Mouse (Mus musculus) limb, embryonic 14.5 days (tissue): ENCODE measurements around the gene N4bp3. TPM values are rescaled to one million over a fixed set of nuclear protein-coding genes. Genes with fewer than 3 reads are reported as not detected.
"Not testable (repeated sequence)": the region's sequence is repeated elsewhere in the genome, so short reads cannot be mapped to it uniquely, and the experiment has no call there.

ENCODE experiments used
- ATAC-seq: fragments of 200-750 bp; cut with Nextera tagmentation; 2 replicates; pipeline ENCODE4 v1.8.0; 2017; ENCODE audit warnings: low read depth, moderate number of reproducible peaks, moderate TSS enrichment; ENCODE audit not compliant: low FRiP score
- DNase-seq: peaks from one replicate; pipeline ENCODE4 v3.0.0-alpha.2; 2015; ENCODE audit warnings: low spot score
- H3K27ac ChIP-seq: fragments of 300-500 bp; sonication (generic); replicated peaks from 2 replicates; pipeline ENCODE4 v1.5.1; 2014; ENCODE audit warnings: low read depth, mild to moderate bottlenecking, low read length, moderate library complexity, mixed read lengths
- H3K27me3 ChIP-seq: fragments of 300-500 bp; sonication (generic); 2 replicates; pipeline ENCODE4 v1.6.1; 2014; ENCODE audit warnings: low read length, mixed read lengths; ENCODE audit not compliant: control insufficient read depth, insufficient read depth
- H3K36me3 ChIP-seq: fragments of 300-500 bp; sonication (generic); 2 replicates; pipeline ENCODE4 v1.6.1; 2014; ENCODE audit warnings: mild to moderate bottlenecking, low read length, moderate library complexity, mixed read lengths; ENCODE audit not compliant: control insufficient read depth, insufficient read depth
- H3K4me1 ChIP-seq: fragments of 300-500 bp; sonication (generic); 2 replicates; pipeline ENCODE4 v1.6.1; 2014; ENCODE audit warnings: antibody characterized with exemption, low read length, mixed read lengths; ENCODE audit not compliant: control insufficient read depth, insufficient read depth
- H3K4me2 ChIP-seq: fragments of 300-500 bp; sonication (generic); replicated peaks from 2 replicates; pipeline ENCODE4 v1.6.1; 2014; ENCODE audit warnings: low read depth, mild to moderate bottlenecking, low read length, moderate library complexity; ENCODE audit not compliant: severe bottlenecking
- H3K4me3 ChIP-seq: fragments of 300-500 bp; sonication (generic); replicated peaks from 2 replicates; pipeline ENCODE4 v1.5.1; 2014; ENCODE audit warnings: low read length
- H3K9ac ChIP-seq: fragments of 300-500 bp; sonication (generic); 2 replicates; pipeline ENCODE4 v1.6.1; 2014; ENCODE audit warnings: mild to moderate bottlenecking, low read depth, low read length, moderate library complexity; ENCODE audit not compliant: severe bottlenecking
- H3K9me3 ChIP-seq: fragments of 300-500 bp; sonication (generic); 2 replicates; pipeline ENCODE4 v1.6.1; 2016; ENCODE audit warnings: low read length; ENCODE audit not compliant: control insufficient read depth
- POLR2A ChIP-seq: fragments of 200-500 bp; IDR thresholded peaks from 2 replicates; pipeline ENCODE4 v1.8.0; 2012; ENCODE audit warnings: inconsistent platforms, mild to moderate bottlenecking, moderate library complexity, borderline replicate concordance; ENCODE audit not compliant: insufficient read depth, insufficient read length; ENCODE audit errors: extremely low read depth
- WGBS: fragments of 180-500 bp; shearing (Covaris S2); extraction: QIAGEN DNeasy Blood & Tissue Kit; methylation state at CpG from one replicate; pipeline ENCODE4 v1.1.7; 2014; 5-methylcytosine and 5-hydroxymethylcytosine counted together
- polyA plus RNA-seq, 2 experiments: library from polyadenylated mRNA; depleted of rRNA in 1 of 2; stranded (reverse) in 1 of 2; unstranded in 1 of 2; fragments of >200 nt; fragmentation: Nextera tagmentation in 1 of 2; extraction: Ambion mirVana in 1 of 2; gene quantifications; 2 replicates each; pipeline versions ENCODE4 v1.2.1 to v1.2.3; 2012 to 2014

Gene N4bp3
- polyA plus RNA-seq, 2 experiments: 22.9 to 33.1 TPM

GRCm38 (mm10) chr11:51673291-51673690, 22.6 kb upstream of the N4bp3 start:
- no peak for TF ChIP-seq POLR2A
- ATAC-seq (peak; percentile 62), DNase-seq (peak; percentile 42)
- H3K27me3 ChIP-seq: no peaks in the 10 kb centered on the region
- H3K9ac ChIP-seq: no peak overlapping the region
- no peaks in the 10 kb centered on the region for H3K9me3 ChIP-seq
- H3K27ac ChIP-seq: 0 out of 2 replicates have a peak overlapping the region, but pooled peaks have one; percentile 6
- no peak overlapping the region for H3K4me3 ChIP-seq
- 63% methylated on average over 9 of the region's 9 CpGs for WGBS
- no peak overlapping the region for H3K4me2 ChIP-seq
- no peaks in the 10 kb centered on the region for H3K36me3 ChIP-seq
- H3K4me1 ChIP-seq: no peaks in the 10 kb centered on the region

- Histone ChIP-seq H3K27ac (no peak overlapping the region), H3K9me3 (no peaks in the 10 kb centered on the region), H3K4me2 (no peak overlapping the region), H3K27me3 (no peaks in the 10 kb centered on the region), H3K4me3 (no peak overlapping the region), H3K4me1 (no peaks in the 10 kb centered on the region), H3K9ac (no peak overlapping the region), H3K36me3 (no peaks in the 10 kb centered on the region)
- no peak for TF ChIP-seq POLR2A
- 60% methylated on average over 2 of the region's 2 CpGs for WGBS
- DNase-seq (no peak), ATAC-seq (no peak)
These were observed 20.7 kb upstream of the N4bp3 start for GRCm38 (mm10) chr11:51671376-51671775.

GRCm38 (mm10) chr11:51670846-51671245, 20.2 kb upstream of the N4bp3 start:
- no peak overlapping the region for H3K27ac ChIP-seq
- WGBS: 90% methylated on average over 7 of the region's 7 CpGs

GRCm38 (mm10) chr11:51664747-51665146, 14.1 kb upstream of the N4bp3 start:
- not testable (repeated sequence) for H3K36me3 ChIP-seq, DNase-seq, H3K27me3 ChIP-seq, H3K9ac ChIP-seq, H3K9me3 ChIP-seq, ATAC-seq, H3K4me2 ChIP-seq, H3K27ac ChIP-seq, H3K4me3 ChIP-seq, H3K4me1 ChIP-seq
- 96% methylated on average over 7 of the region's 7 CpGs for WGBS

More at GRCm38 (mm10) chr11:51670846-51671245, 20.2 kb upstream of the N4bp3 start:
- DNase-seq: no peak
- Histone ChIP-seq H3K4me3 (no peak overlapping the region), H3K9me3 (no peaks in the 10 kb centered on the region), H3K36me3 (no peaks in the 10 kb centered on the region), H3K9ac (no peak overlapping the region), H3K4me1 (no peaks in the 10 kb centered on the region), H3K4me2 (no peak overlapping the region), H3K27me3 (no peaks in the 10 kb centered on the region)
- TF ChIP-seq POLR2A: no peak
- ATAC-seq: no peak

- H3K4me3 ChIP-seq: no peak overlapping the region
- no peak overlapping the region for H3K9ac ChIP-seq
- no peaks in the 10 kb centered on the region for H3K36me3 ChIP-seq
- peaks cover 12% of the 10 kb centered on the region for H3K4me1 ChIP-seq
- no peak for ATAC-seq
- no peak overlapping the region for H3K27ac ChIP-seq
- H3K4me2 ChIP-seq: no peak overlapping the region
- DNase-seq: no peak
- no peaks in the 10 kb centered on the region for H3K27me3 ChIP-seq
- TF ChIP-seq POLR2A: no peak
- WGBS: 80% methylated on average over 7 of the region's 7 CpGs
- no peaks in the 10 kb centered on the region for H3K9me3 ChIP-seq
These were observed 12.0 kb upstream of the N4bp3 start for GRCm38 (mm10) chr11:51662632-51663031.

GRCm38 (mm10) chr11:51661867-51662365, 11.3 kb upstream of the N4bp3 start:
- peaks cover 16% of the 10 kb centered on the region for H3K4me1 ChIP-seq
- H3K27me3 ChIP-seq: no peaks in the 10 kb centered on the region
- no peak for TF ChIP-seq POLR2A
- H3K4me2 ChIP-seq: no peak overlapping the region
- peak; percentile 61; the same call in 1 of the 2 replicates for ATAC-seq
- no peak overlapping the region for H3K27ac ChIP-seq
- H3K36me3 ChIP-seq: no peaks in the 10 kb centered on the region
- no peak overlapping the region for H3K9ac ChIP-seq
- H3K4me3 ChIP-seq: no peak overlapping the region
- no peaks in the 10 kb centered on the region for H3K9me3 ChIP-seq
- WGBS: 81% methylated on average over 16 of the region's 16 CpGs
- DNase-seq: no peak
